Mouse (Mus musculus): Measurements from ENCODE around the gene Cdh20. TPM values are rescaled to one million over a fixed set of nuclear protein-coding genes. Genes with fewer than 3 reads are reported as not detected.

The Cdh20 gene
- 10 to 100 TPM; 16.8 to 17.5 TPM for total RNA-seq (2021)
- long read RNA-seq, experiment 1, full-length matches to known transcripts, result 2 of 8 reads
- long read RNA-seq, experiment 1, partial matches to known transcripts, result 4 of 8 reads
- long read RNA-seq, experiment 1, other reads (novel, unspliced or antisense), result 2 of 8 reads
- long read RNA-seq, experiment 2, full-length matches to known transcripts, result 2 of 4 reads
- long read RNA-seq, experiment 2, partial matches to known transcripts, result 2 of 4 reads
- long read RNA-seq, experiment 2, other reads (novel, unspliced or antisense), result 0 of 4 reads

DNA sequence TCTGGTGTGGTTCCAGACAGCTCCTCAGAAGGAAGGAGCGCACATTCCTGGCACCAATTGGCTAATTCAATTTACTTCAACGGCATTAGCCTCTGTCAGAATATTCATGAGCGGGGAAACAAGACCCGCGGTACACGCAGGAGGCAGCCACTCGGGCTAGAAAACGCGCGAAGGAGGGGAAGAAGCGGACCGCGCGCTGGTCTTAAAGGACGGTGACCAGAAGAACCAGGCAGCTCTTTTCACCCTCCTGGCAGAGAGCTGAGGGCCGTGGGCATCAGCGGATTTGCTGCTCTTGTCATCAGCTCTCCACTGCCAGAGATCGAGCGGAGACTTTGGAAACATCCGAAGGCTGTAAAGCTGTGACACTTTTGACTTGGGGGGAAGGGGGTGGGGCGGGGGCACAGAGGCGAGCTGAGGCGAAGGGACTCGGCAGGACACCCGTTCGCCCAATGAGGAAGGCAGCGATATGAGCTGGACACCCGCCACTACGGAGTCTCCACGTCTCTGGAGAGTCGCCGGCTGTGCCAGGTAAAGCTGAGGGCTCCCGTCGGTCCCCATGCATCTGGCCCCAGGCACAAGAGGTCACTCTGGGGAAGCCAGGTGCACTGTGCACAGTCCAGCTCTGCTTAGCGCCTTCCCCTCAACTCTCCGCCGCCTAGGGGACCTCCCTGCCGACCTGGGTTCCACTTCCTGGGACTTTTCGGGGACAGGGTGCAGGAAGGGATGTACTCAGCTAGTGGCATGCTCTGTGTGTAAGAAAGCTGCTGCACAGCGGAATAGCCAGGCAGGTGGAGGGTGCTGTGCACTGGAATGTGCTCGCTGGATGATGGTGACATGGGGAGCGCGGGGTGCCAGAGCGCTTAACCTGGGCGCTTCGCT, at the start of gene Cdh20:
Gene Cdh20 (plus strand): TSS at position 159 of the 879 bp plus-strand sequence.
- peak in 1 of 2 experiments; percentile 29 for DNase-seq (ENCODE audit: low spot score in 2 of 2)

DNA sequence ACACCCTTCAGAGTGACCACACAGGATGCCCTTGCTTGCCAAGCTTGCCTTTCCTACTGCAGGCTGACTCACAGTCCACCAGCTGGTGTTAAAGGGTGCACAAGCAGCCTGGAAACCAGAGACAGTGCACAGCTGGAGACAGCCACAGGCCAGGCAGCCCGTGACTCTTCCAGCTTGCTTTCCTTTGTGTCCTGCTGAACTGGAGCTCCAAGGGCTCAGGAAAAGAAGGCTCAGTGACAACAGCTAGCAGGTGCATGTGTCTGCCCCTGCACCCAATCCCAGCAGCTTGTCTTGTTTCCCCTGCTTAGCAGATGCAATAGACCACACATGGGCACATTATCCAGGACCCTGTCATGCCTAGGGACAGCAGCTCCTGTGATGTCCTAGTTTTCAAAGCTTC, 21.5 kb upstream of the Cdh20 start:
- no peak for DNase-seq (ENCODE audit: low spot score in 2 of 2)

DNA sequence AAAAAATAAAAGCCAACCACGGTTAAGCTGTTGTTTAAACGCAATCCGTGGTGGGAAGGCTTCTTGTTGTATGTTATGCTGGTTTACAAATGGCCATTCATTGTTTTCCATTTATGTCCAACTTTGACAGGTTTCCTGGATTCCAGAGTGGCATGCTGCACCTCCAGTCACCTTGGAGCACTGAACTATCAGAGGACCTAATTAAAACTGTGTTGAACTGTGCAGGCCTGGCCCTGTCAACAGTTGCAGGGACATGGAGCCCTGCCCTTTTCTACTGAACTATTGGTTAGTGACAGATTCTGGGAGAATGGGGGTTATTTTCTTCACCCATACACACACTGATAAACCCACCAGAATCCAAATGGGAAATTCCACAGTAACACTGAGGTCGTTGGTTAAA, 20.9 kb upstream of the Cdh20 start:
- no peak for DNase-seq (ENCODE audit: low spot score in 2 of 2)

DNA sequence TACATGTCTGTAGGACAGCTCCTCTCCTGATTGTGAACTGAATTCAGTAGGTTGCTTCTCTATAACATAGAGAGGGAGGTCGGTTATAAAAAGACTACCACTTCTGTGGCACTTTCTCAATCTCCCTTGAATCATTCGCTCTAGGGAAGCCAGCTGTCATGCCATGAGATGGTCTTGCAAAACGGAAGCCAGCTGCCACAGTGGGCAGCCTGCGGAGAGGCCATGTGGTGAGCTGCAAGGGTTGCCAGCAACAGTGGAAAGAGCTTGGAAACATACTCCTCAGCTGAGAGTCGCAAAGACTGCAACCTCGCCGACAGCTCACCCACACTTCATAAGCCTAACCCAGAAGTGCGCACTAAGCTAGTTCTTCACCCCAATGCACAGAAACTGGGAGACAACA, 13.8 kb upstream of the Cdh20 start:
- DNase-seq (ENCODE audit: low spot score in 2 of 2), result peak in 1 of 2 experiments; percentile 49

DNA sequence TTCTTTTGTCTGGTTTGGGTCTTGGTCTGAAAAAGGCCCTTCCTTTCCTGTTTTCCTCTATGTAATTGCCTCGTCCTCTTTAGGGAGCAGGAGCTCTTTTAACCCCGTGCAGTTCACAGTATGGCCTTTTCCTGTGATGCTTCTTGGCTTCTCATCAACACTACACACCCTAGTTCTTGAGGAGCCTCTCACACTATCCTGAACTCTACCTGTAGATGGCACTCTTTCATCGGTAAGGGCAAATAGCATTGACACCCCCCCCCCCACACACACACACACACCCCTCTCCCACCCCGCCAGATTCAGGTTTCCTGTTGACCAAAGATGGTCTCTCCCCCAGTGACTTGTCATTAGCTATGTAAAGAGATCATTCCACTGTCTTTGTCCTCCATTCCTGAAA, 12.4 kb upstream of the Cdh20 start:
- no peak for DNase-seq (ENCODE audit: low spot score in 2 of 2)

DNA sequence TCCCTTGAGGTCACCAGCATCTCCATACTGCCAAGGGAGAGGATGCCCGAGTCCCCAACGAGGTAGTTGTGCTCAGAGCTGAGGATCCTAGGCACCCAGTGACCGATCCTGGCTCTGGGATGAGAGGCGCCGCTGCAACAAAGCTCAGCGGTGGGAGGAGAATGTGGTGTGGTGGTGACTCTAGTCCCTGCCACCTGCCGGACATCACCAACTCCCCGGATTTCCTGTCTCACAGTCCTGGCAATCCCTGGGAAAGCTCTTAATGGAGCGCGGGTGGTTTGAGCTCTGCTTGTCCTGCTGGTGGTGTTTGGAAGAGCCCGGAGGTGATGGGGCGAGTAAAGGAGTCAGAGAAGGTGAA, 900 bp downstream of the Cdh20 start:
- DNase-seq (ENCODE audit: low spot score in 2 of 2), result peak in 1 of 2 experiments; percentile 39

DNA sequence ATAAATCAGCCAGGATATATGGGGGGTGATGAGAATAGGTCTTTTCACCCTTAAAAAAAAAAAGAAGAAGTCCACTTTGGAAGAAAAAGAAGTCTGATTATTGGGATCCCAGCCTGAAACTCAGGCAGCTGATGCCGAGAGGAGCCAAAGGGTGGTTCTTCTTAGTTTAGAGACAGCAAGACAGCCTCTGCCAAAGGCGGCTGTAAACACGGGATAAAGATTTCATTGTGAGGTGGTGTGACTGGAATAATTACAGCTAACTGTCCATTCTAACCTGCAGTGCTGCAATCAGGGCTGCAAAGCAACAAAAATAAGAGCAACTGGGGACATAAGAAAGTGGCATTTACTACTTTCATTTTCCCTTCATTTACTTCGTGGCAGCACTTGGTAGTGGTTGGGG, 3.6 kb downstream of the Cdh20 start:
- DNase-seq (ENCODE audit: low spot score in 2 of 2), result peak in 1 of 2 experiments; percentile 55

DNA sequence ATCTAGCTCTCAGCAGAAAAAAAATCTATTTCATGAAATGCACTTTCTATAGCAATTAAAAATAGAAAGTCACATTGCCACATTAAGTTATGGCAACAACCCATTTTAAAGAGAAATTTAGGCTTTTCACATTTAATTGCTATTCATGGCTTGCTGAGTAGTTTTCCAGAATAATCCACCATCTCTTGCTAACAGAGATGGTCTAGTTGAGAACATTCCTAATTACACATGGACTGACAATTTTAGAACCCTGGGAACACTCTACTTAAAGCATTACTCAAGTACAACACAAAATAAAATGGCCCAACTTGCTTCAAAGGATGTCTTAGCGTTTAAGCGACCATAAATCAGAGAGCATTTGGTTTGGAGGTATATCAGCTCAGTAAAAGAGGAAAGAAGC, 4.9 kb downstream of the Cdh20 start:
- DNase-seq (ENCODE audit: low spot score in 2 of 2), result no peak

DNA sequence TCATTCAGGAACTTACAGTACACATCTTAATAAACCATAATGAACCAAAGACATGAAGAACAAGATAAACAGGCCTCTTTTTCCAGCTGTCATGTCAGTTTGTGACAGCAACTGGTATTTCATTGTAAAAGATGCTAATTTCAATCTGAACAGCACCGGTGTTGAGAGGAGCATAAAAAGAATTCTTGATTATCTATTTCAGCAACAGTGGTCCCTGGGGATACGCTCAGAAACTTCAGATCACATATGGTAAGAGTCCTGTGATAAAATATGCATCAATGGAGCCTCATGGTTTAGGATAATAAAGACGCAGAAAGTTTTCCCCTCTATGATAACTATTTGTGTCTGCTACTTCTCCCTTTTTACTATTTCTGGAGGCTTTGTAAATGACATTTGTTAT, 25.2 kb downstream of the Cdh20 start:
- no peak for DNase-seq (ENCODE audit: low spot score in 2 of 2)

DNA sequence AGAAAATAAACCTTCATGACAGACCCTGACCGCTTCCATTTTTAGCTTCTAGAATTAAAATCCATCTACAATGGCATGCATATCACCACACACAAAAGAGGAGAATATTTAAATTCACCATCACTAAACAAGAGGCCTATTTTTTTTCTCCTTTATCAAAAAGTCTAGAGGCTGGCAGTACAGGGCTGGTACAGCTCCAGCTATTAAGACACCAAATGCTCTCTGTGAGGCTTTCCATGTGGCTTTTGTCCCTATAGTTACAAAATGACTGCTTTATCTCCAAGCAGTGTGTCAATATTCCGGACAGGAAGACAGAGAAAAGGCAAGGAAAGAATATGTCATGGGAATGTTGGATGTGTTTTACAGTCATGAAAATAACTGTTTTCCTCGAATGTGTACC, 27.8 kb downstream of the Cdh20 start:
- peak in 1 of 2 experiments; percentile 55 for DNase-seq (ENCODE audit: low spot score in 2 of 2)

DNA sequence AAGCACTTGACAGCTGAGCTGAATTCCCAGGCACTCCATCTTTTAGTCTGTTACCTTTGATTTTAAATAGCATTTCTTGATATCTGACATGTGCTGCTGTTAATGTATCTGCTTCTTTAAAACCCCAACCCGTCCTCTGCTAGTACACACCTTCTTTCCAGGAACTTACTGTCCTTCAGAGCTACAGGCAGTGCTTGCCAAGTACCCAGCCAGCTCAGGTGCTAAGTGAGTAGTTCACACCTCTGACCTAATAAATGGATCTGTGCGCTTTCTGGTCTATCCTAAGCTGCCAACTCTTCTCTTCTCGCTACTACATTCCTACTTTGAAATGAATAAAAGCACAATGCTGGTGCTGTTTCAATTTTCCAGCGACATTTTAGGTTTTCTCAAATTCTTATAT, 28.8 kb downstream of the Cdh20 start:
- no peak for DNase-seq (ENCODE audit: low spot score in 2 of 2)

DNA sequence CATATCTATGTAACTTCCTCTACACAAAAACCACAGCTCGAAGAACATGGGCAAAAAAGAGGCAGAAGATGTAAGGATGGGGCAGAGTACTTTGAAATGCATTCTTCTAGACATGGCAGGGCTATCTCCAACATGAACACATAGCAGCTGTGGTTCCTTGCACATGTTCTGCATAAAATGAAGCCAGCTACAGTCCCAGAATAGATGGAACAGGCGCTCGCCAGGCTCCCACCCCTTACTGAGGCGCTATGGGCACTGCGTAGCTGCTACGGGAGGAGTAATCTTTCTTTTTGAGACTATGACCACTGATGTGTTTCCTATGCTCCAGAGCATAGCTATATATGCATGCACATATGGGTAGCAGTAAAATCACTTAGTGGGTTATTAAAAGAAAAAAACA, 36.4 kb downstream of the Cdh20 start:
- DNase-seq (ENCODE audit: low spot score in 2 of 2), result no peak

DNA sequence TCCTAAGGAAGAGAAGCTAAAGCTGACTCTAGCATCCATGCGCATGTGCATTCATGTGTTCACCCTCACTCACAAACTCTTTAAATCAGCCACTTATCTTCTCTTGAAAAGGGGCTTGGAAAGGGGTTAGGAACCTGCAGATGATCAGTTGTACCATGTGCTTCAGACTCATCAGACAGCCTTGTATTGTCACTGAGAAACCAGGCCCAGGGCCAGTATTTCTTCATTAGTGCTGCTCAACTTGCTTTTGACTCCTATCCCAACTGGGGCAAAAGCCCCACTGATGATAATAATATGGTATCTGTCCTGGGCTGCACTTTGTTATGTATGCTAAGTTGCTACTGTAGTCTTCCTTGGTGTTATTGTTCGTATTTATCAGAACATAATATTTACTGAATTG, 38.9 kb downstream of the Cdh20 start:
- DNase-seq (ENCODE audit: low spot score in 2 of 2), result no peak

DNA sequence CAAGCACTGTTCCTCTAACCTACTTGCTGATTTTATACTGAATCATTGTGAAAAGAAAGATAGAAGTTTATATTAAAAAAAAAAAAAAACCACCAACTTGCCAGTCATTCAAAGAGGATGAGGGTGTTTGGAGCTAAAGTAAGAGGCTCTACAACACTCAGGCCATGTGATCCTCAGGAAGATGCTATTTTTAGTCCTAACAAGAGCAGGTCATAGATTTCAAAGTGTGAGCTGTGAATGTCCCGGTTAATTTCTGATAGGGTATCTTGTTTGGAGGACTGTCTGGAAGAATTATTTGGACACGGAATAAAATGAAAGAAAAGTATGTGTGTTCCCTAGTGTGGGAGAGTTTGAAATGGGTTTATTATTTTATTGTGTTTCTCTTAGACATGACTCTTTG, 49.2 kb downstream of the Cdh20 start:
- no peak for DNase-seq (ENCODE audit: low spot score in 2 of 2)

DNA sequence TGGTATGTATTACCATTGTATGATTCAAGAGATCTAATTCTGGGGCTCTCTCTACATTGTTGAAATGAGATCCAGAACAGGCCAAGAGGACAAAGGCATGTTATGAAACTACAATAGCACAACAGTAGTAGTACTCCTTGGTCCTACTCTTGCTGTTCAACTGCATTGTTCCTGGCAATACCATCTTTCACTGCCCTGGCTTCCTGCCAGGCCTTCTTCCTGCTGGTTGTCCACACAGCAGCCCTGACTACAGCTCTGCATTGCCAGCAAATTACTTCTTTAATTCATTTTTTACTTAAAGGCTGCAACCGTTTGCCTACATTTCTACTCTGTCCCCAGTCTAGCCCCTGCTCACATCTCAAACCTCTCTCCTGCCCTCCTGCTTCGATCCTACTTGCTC, 59.8 kb downstream of the Cdh20 start:
- no peak for DNase-seq (ENCODE audit: low spot score in 2 of 2)

DNA sequence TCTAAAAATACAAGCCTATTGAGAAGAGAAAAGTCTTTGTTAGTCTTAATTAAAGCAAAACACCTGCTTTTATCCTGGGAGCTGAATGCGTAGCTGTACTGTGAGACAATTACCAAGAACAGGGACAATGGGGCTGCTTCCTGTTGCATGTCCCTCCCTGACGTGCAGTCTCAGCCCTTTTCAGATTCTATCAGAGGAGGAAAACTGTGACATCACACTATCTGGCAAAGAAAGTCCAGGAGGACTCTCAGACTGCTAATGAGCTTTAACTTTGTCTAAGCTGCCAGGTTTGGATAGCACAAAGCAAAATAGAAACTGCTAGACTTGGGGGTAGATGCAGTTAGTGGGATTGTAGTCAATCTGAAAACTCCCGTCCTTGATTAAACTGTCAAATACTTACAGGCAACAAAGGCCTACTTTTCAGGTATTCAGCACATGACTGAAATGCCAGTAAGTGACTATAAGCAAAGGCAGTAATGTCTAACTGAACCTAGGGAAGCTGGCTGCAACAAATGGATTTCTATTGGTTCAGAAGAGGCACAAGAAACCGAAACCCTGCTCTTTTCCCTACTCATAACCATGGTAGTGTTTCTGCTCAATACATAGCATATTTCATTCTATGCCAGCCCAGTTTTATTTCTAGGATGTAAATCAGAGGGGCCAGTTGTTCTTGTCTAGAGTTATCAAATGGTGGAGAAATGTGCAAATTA, 70.0 kb downstream of the Cdh20 start:
- peak in 1 of 2 experiments; percentile 49 for DNase-seq (ENCODE audit: low spot score in 2 of 2)

DNA sequence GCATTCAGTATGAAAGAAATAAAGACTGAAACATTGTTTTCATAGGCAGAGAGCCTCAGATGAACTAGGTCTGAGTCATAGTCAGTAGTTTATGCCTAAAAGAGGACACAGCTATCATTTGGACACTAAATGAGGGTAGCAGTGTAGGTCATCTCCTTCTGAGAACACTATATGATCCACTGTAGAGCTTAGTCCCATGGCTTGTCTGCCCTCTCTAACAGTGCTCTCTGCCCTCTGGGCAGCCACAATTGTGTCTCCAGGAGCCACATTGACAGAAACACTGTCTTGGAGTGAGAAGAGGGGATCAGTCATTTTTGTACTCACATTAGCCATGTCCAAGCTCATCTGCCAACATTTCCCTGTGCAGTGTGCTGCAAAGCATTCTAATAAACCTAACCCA, 70.7 kb downstream of the Cdh20 start:
- no peak for DNase-seq (ENCODE audit: low spot score in 2 of 2)

DNA sequence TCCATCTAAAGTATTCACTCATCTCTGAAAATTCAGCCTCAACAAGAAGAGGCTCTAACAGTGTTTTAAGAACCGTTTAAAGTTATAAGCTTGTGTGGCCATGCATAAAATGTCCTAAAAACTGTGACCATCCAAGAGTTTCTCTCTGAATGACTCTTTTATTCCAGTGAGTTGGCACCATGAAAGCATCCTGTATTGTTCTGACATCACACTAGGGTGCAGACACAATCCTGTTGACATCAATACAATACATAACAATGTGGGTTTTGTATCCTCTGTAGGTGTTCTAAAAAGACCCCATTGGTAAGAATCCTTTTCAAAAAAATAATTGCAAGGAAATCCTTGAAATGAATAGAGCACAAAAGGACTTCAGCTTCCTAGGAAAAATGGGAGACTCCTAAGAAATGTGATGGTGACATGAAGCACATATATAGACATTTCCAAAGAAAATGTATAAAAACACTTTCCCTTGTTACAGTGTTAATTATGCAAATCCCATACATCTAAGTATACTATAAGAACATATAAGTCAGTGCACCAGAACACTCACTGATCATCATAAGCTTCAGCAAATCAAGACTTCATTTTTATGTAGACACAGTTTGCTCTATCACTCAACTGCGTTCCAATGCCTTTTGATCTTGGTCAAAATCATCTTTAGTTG, 80.1 kb downstream of the Cdh20 start:
- no peak for DNase-seq (ENCODE audit: low spot score in 2 of 2)

DNA sequence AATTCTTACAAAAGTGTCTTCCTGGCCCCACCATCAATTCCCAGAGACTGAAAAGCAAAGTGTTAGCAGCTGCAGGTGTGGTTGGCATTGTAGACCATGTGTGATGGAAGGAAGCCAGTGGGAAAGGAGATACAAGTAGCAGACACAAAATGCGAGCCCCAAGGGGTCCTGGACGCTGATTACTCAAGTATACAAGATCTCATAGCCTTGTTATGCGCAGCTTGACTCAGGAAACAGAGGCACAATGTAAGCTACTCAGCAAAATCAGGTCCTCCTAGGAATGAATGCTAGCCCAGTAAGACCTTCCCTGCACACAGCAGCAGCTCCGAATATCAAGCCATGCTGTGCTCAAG, 80.6 kb downstream of the Cdh20 start:
- DNase-seq (ENCODE audit: low spot score in 2 of 2), result no peak

DNA sequence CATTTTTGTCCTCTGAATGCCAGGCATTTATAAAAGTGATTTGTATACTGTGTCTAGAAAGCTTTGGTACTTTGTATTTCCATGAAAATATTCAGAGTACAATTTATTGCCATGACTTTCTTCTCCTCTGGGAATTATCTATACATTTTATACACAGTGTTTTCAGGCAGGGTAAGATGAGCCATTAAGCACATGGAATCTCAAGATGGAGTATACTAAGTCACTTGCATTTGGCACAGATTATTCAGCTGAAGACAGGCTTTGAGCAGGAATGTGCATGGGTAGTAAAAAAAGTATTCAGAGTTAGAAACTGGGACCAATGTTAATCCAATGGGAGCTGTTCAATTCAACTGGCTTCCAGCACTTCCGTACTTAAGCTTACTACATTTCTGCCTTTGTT, 109.1 kb downstream of the Cdh20 start:
- no peak for DNase-seq (ENCODE audit: low spot score in 2 of 2)

DNA sequence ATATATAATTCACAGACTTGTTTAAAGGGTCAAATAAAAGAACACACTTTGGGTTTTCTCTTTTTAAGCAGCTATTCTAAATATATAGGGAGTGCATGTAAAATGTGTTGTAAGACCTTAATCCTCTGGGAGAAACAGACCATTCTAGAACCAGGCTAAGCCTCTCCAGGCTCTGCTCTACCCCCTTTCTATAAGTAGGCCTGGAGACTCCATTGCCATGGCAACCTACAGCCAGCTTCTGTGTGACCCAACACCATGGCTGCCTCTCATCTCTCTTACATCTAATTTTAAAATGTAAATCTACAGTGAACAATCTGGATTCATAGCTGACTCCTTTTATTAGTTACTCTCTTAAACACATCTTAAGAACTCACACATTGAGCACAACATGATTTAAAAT, 133.5 kb downstream of the Cdh20 start:
- no peak for DNase-seq (ENCODE audit: low spot score in 2 of 2)

DNA sequence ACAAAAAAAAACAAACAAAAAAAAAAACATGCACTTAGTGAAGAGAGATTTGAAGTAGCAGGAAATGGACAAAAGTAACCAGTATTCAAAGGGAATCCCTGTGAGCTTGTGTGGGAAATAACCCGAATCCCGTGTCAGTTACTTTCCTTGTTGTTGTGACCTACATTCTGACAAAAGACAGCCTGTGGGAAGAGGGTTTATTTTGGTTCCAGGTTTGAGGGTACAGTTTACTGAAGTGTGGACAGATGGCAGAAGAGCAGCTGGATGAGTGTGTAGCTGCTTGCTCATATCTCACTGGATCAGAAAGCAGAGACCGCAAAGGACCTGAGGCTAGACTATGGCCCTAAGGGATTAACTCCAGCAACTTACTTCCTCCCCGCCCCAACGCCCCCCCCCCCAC, 135.1 kb downstream of the Cdh20 start:
- no peak for DNase-seq (ENCODE audit: low spot score in 2 of 2)

Data from layer of hippocampus, postnatal 14 days (tissue).